Mouse (Mus musculus) brain, embryonic 14.5 days (tissue): ENCODE results near the gene Kctd14. TPM values are rescaled to one million over a fixed set of nuclear protein-coding genes. Genes with fewer than 3 reads are reported as not detected.

Experiments
- DNase-seq: peaks from one replicate; pipeline ENCODE4 v3.0.0-alpha.2; 2011; ENCODE audit warnings: low read depth
- CTCF ChIP-seq: fragments of 200-500 bp; IDR thresholded peaks from 2 replicates; pipeline ENCODE4 v1.5.1; 2012; ENCODE audit warnings: inconsistent platforms, mild to moderate bottlenecking, moderate library complexity, borderline replicate concordance; ENCODE audit not compliant: insufficient read depth, insufficient read length; ENCODE audit errors: extremely low read depth
- POLR2A ChIP-seq: fragments of 200-500 bp; IDR thresholded peaks from 2 replicates; pipeline ENCODE4 v1.6.1; 2012; ENCODE audit warnings: mild to moderate bottlenecking, inconsistent platforms, borderline replicate concordance; ENCODE audit not compliant: poor library complexity, insufficient read depth, insufficient read length, severe bottlenecking; ENCODE audit errors: extremely low read depth
- polyA plus RNA-seq: library from polyadenylated mRNA; depleted of rRNA; stranded (reverse); fragments of >200 nt; gene quantifications from 2 replicates; pipeline ENCODE4 v1.2.3, GENCODE M21; 2012

Gene Kctd14
- polyA plus RNA-seq, 1 experiment = 1.3 TPM

- no peak for TF ChIP-seq CTCF
- TF ChIP-seq POLR2A = no peak
- DNase-seq = peak; percentile 99
These were observed 4.8 kb upstream of the Kctd14 start for GRCm38 (mm10) chr7:97446171-97446925.

- TF ChIP-seq POLR2A (no peak), CTCF (no peak)
- DNase-seq = peak; percentile 89
These were observed 4.0 kb upstream of the Kctd14 start for GRCm38 (mm10) chr7:97447050-97447531.

- DNase-seq = no peak
- TF ChIP-seq POLR2A (no peak), CTCF (no peak)
These were observed 1.1 kb downstream of the Kctd14 start for GRCm38 (mm10) chr7:97452196-97452595.

GRCm38 (mm10) chr7:97453141-97453921, 2.2 kb downstream of the Kctd14 start:
- TF ChIP-seq POLR2A (no peak), CTCF (no peak)
- DNase-seq = peak; percentile 31

GRCm38 (mm10) chr7:97454795-97455194, 3.7 kb downstream of the Kctd14 start:
- TF ChIP-seq CTCF = no peak
- DNase-seq = no peak

GRCm38 (mm10) chr7:97455577-97455976, 4.5 kb downstream of the Kctd14 start:
- TF ChIP-seq POLR2A (no peak), CTCF (no peak)
- no peak for DNase-seq

- no peak for TF ChIP-seq CTCF
- no peak for TF ChIP-seq POLR2A
- no peak for DNase-seq
These were observed 21.9 kb downstream of the Kctd14 start for GRCm38 (mm10) chr7:97473001-97473400.

GRCm38 (mm10) chr7:97479349-97479748, 28.2 kb downstream of the Kctd14 start:
- no peak for DNase-seq
- no peak for TF ChIP-seq POLR2A
- no peak for TF ChIP-seq CTCF

- no peak for TF ChIP-seq CTCF
- TF ChIP-seq POLR2A = no peak
- no peak for DNase-seq
These were observed 29.2 kb downstream of the Kctd14 start for GRCm38 (mm10) chr7:97480290-97480689.

- DNase-seq = peak; percentile 99
- peak; percentile 42; the same call in 1 of the 2 replicates for TF ChIP-seq POLR2A
- 0 out of 2 replicates have a peak, but pooled peaks have one; percentile 9 for TF ChIP-seq CTCF
These were observed 29.8 kb downstream of the Kctd14 start, which contains the start of gene Ints4 for GRCm38 (mm10) chr7:97480821-97481339. Gene Ints4, plus strand, starts transcription at chr7:97480956.

GRCm38 (mm10) chr7:97483378-97483777, 32.3 kb downstream of the Kctd14 start:
- DNase-seq = no peak
- TF ChIP-seq CTCF (no peak), POLR2A (no peak)
